Mouse (Mus musculus) MEL (cell line): ENCODE measurements around the gene Olfr550.

ENCODE experiments used
- E2F4 ChIP-seq: IDR thresholded peaks from 2 replicates; pipeline ENCODE4 v1.6.1; 2011; ENCODE audit warnings: low read depth, low read length, improper control_type of control experiment, borderline replicate concordance
- EP300 ChIP-seq, 2 experiments: IDR thresholded peaks; 2 replicates each; pipeline ENCODE4 v1.6.1; 2011; ENCODE audit warnings: improper control_type of control experiment in 2 of 2, low read length in 2 of 2, low read depth in 1 of 2, mild to moderate bottlenecking in 1 of 2
- MXI1 ChIP-seq: IDR thresholded peaks from 2 replicates; pipeline ENCODE4 v1.6.1; 2011; ENCODE audit warnings: mild to moderate bottlenecking, low read depth, low read length, improper control_type of control experiment
- POLR2A ChIP-seq, 2 experiments: IDR thresholded peaks; 2 replicates each; pipeline ENCODE4 v1.6.1; 2011 to 2012; ENCODE audit warnings: low read length in 2 of 2, mild to moderate bottlenecking in 2 of 2, control low read depth in 1 of 2, improper control_type of control experiment in 1 of 2, low read depth in 1 of 2, moderate library complexity in 1 of 2; ENCODE audit not compliant: control insufficient read depth in 1 of 2, insufficient read depth in 1 of 2, poor library complexity in 1 of 2
- RAD21 ChIP-seq: IDR thresholded peaks from 2 replicates; pipeline ENCODE4 v1.6.1; 2011; ENCODE audit warnings: mild to moderate bottlenecking, low read depth, low read length, improper control_type of control experiment
- RCOR1 ChIP-seq: IDR thresholded peaks from 2 replicates; pipeline ENCODE4 v1.6.1; 2012; ENCODE audit warnings: low read depth, mild to moderate bottlenecking, inconsistent platforms, low read length, improper control_type of control experiment
- TAL1 ChIP-seq: IDR thresholded peaks from 2 replicates; pipeline ENCODE4 v1.6.1; 2012; ENCODE audit warnings: mild to moderate bottlenecking, inconsistent platforms, low read length, moderate library complexity, mixed read lengths
- USF1 ChIP-seq: IDR thresholded peaks from 2 replicates; pipeline ENCODE4 v1.6.1; 2014; ENCODE audit warnings: low read depth, mild to moderate bottlenecking, inconsistent platforms, low read length, improper control_type of control experiment, moderate library complexity

GRCm38 (mm10) chr7:102529052-102529451 is 42.2 kb upstream of the Olfr550 start:
- TF ChIP-seq MXI1 (no peak), RAD21 (no peak), TAL1 (no peak), EP300 (IDR thresholded peaks at IDR 0.05; ENCODE audit: low read depth in 1 of 2, low read length in 2 of 2) (no peak), USF1 (no peak), POLR2A (IDR thresholded peaks at IDR 0.05; ENCODE audit: control insufficient read depth in 1 of 2, insufficient read depth in 1 of 2, low read depth in 1 of 2, low read length in 2 of 2, poor library complexity in 1 of 2) (no peak), E2F4 (no peak), RCOR1 (no peak)
